Mouse (Mus musculus) lung, adult 2 months (tissue): Measurements from ENCODE around the gene Lhpp.

Source experiments
- CTCF ChIP-seq: fragments of 200-500 bp; IDR thresholded peaks from 2 replicates; pipeline ENCODE4 v1.5.1; 2011; ENCODE audit warnings: mild to moderate bottlenecking, low read length, control low read depth; ENCODE audit not compliant: insufficient read depth
- POLR2A ChIP-seq: fragments of 200-500 bp; IDR thresholded peaks from 2 replicates; pipeline ENCODE4 v1.6.1; 2011; ENCODE audit warnings: low read depth, mild to moderate bottlenecking, control low read depth, low read length, borderline replicate concordance; ENCODE audit errors: extremely low read depth

- TF ChIP-seq CTCF (no peak), POLR2A (no peak)
Observed at GRCm38 (mm10) chr7:132748076-132748769, 137.8 kb downstream of the Lhpp start.
